Mouse (Mus musculus) kidney, postnatal 0 days (tissue): ENCODE data around the gene Paqr4. TPM values are rescaled to one million over a fixed set of nuclear protein-coding genes. Genes with fewer than 3 reads are reported as not detected.

Source experiments
- ATAC-seq: fragments of 200-750 bp; cut with Nextera tagmentation; replicated peaks from 2 replicates; pipeline ENCODE4 v1.8.0; 2017; ENCODE audit warnings: low read depth, moderate number of reproducible peaks, moderate TSS enrichment, moderate library complexity; ENCODE audit not compliant: low FRiP score
- DNase-seq: peaks from one replicate; pipeline ENCODE4 v3.0.0-alpha.2; 2016; ENCODE audit warnings: low spot score
- H3K27ac ChIP-seq: fragments of 300-500 bp; sonication (generic); 2 replicates; pipeline ENCODE4 v1.5.1; 2014; ENCODE audit warnings: mild to moderate bottlenecking
- H3K27me3 ChIP-seq: fragments of 300-500 bp; sonication (generic); 2 replicates; pipeline ENCODE4 v1.6.1; 2014; ENCODE audit warnings: low read length, mixed read lengths; ENCODE audit not compliant: insufficient read depth
- H3K36me3 ChIP-seq: fragments of 300-500 bp; sonication (generic); 2 replicates; pipeline ENCODE4 v1.6.1; 2014; ENCODE audit warnings: low read length, mixed read lengths; ENCODE audit not compliant: insufficient read depth
- H3K4me1 ChIP-seq: fragments of 300-500 bp; sonication (generic); replicated peaks from 2 replicates; pipeline ENCODE4 v1.6.1; 2014; ENCODE audit warnings: antibody characterized with exemption, low read length, mixed read lengths; ENCODE audit not compliant: insufficient read depth
- H3K4me2 ChIP-seq: fragments of 300-500 bp; sonication (generic); 2 replicates; pipeline ENCODE4 v1.6.1; 2014; ENCODE audit warnings: mild to moderate bottlenecking, low read length, moderate library complexity, mixed read lengths
- H3K4me3 ChIP-seq: fragments of 300-500 bp; sonication (generic); replicated peaks from 2 replicates; pipeline ENCODE4 v1.5.1; 2014; ENCODE audit warnings: low read depth, low read length
- H3K9ac ChIP-seq: fragments of 300-500 bp; sonication (generic); 2 replicates; pipeline ENCODE4 v1.6.1; 2014; ENCODE audit warnings: low read depth, low read length
- H3K9me3 ChIP-seq: fragments of 300-500 bp; sonication (generic); replicated peaks from 2 replicates; pipeline ENCODE4 v1.6.1; 2016; ENCODE audit warnings: low read length, inconsistent platforms, mixed read lengths
- CTCF ChIP-seq: IDR thresholded peaks from 2 replicates; pipeline ENCODE4 v1.5.1; 2016; ENCODE audit warnings: antibody characterized with exemption, low read depth, mild to moderate bottlenecking, moderate library complexity
- WGBS: fragments of 180-500 bp; shearing (Covaris S2); extraction: QIAGEN DNeasy Blood & Tissue Kit; methylation state at CpG from one replicate; pipeline ENCODE4 v1.1.7; 2014; 5-methylcytosine and 5-hydroxymethylcytosine counted together
- polyA plus RNA-seq: library from polyadenylated mRNA; unstranded; fragments of >200 nt; fragmentation: Nextera tagmentation; extraction: Ambion mirVana; gene quantifications from 2 replicates; pipeline ENCODE4 v1.2.1, GENCODE M21; 2015

The Paqr4 gene
- polyA plus RNA-seq, 1 experiment from 2014 or later: 16.0 TPM

- H3K36me3 ChIP-seq: no peaks in the 10 kb centered on the region
- ATAC-seq (no peak), DNase-seq (no peak)
- no peaks in the 10 kb centered on the region for H3K9me3 ChIP-seq
- H3K9ac ChIP-seq: no peak overlapping the region
- 0 out of 2 replicates have a peak, but pooled peaks cover 8% of the 10 kb centered on the region for H3K4me1 ChIP-seq
- no peak overlapping the region for H3K4me3 ChIP-seq
- no peak overlapping the region for H3K27ac ChIP-seq
- no peak for TF ChIP-seq CTCF
- H3K4me2 ChIP-seq: no peak overlapping the region
- WGBS: 50% methylated on average over 1 of the region's 1 CpGs
- no peaks in the 10 kb centered on the region for H3K27me3 ChIP-seq
These were observed 46.2 kb downstream of the Paqr4 start for GRCm38 (mm10) chr17:23694491-23694890.

Other genes with a start within 250 kb of the Paqr4 start
- gene Zfp213, start 176.6 kb downstream of the Paqr4 start, polyA plus RNA-seq: 16.8 and 19.1 TPM in 2 replicates
- gene Zfp13, start 141.4 kb downstream of the Paqr4 start, polyA plus RNA-seq: 12.6 and 14.3 TPM in 2 replicates
- gene Zscan10, start 140.0 kb downstream of the Paqr4 start, polyA plus RNA-seq: not detected in 2 replicates
- gene Mmp25, start 95.6 kb downstream of the Paqr4 start, polyA plus RNA-seq: 0.66 and 0.92 TPM in 2 replicates
- 2.1 and 2.4 TPM in 2 replicates for gene Bicdl2, start 80.4 kb downstream of the Paqr4 start, polyA plus RNA-seq
- gene Hcfc1r1, start 67.3 kb downstream of the Paqr4 start, polyA plus RNA-seq: 116 and 120 TPM in 2 replicates
- 32.3 and 35.5 TPM in 2 replicates for gene Thoc6, start 67.0 kb downstream of the Paqr4 start, polyA plus RNA-seq
- gene Tnfrsf12a, start 63.4 kb downstream of the Paqr4 start, polyA plus RNA-seq: 47.0 and 50.0 TPM in 2 replicates
- 131 and 155 TPM in 2 replicates for gene Cldn6, start 61.6 kb downstream of the Paqr4 start, polyA plus RNA-seq
- 41.2 and 41.8 TPM in 2 replicates for gene Cldn9, start 56.8 kb downstream of the Paqr4 start, polyA plus RNA-seq
- 0.05 and 0.30 TPM in 2 replicates for gene 1520401A03Rik, start 18.1 kb downstream of the Paqr4 start, polyA plus RNA-seq
- 21.1 and 24.5 TPM in 2 replicates for gene Pkmyt1, start 14.5 kb downstream of the Paqr4 start, polyA plus RNA-seq
- 0.29 and 0.52 TPM in 2 replicates for gene Kremen2, start 5.0 kb upstream of the Paqr4 start, polyA plus RNA-seq
- gene Flywch1, start 30.7 kb upstream of the Paqr4 start, polyA plus RNA-seq: 74.6 and 74.7 TPM in 2 replicates
- 40.9 and 46.8 TPM in 2 replicates for gene Flywch2, start 45.2 kb upstream of the Paqr4 start, polyA plus RNA-seq
- gene Srrm2, start 49.7 kb upstream of the Paqr4 start, polyA plus RNA-seq: 304 and 321 TPM in 2 replicates
- gene Elob, start 88.3 kb upstream of the Paqr4 start, polyA plus RNA-seq: 1,058 and 1,143 TPM in 2 replicates
- 0.11 TPM in 1 of 2 replicates, not detected in the other for gene Prss33, start 95.2 kb upstream of the Paqr4 start, polyA plus RNA-seq
- not detected in 2 replicates for gene Prss32, start 103.0 kb upstream of the Paqr4 start, polyA plus RNA-seq
- gene Prss41, start 103.3 kb upstream of the Paqr4 start, polyA plus RNA-seq: 2.8 and 3.1 TPM in 2 replicates
- not detected in 2 replicates for gene Prss21, start 127.2 kb upstream of the Paqr4 start, polyA plus RNA-seq
- gene Dcpp1, start 140.0 kb upstream of the Paqr4 start, polyA plus RNA-seq: not detected in 2 replicates
- not detected in 2 replicates for gene Dcpp2, start 140.0 kb upstream of the Paqr4 start, polyA plus RNA-seq
- not detected in 2 replicates for gene Dcpp3, start 176.6 kb upstream of the Paqr4 start, polyA plus RNA-seq
- gene Sbp, start 200.8 kb upstream of the Paqr4 start, polyA plus RNA-seq: not detected in 2 replicates
- gene Sbpl, start 214.4 kb upstream of the Paqr4 start, polyA plus RNA-seq: not detected in 2 replicates
- 0.18 and 0.25 TPM in 2 replicates for gene Prss30, start 239.7 kb upstream of the Paqr4 start, polyA plus RNA-seq